Mouse (Mus musculus) spleen, adult 12 weeks (tissue): ENCODE results near the gene Zfp691.

Source experiments
- DNase-seq: peaks from one replicate; pipeline ENCODE4 v3.0.0; 2022; ENCODE audit warnings: low spot score

The Zfp691 gene

DNA sequence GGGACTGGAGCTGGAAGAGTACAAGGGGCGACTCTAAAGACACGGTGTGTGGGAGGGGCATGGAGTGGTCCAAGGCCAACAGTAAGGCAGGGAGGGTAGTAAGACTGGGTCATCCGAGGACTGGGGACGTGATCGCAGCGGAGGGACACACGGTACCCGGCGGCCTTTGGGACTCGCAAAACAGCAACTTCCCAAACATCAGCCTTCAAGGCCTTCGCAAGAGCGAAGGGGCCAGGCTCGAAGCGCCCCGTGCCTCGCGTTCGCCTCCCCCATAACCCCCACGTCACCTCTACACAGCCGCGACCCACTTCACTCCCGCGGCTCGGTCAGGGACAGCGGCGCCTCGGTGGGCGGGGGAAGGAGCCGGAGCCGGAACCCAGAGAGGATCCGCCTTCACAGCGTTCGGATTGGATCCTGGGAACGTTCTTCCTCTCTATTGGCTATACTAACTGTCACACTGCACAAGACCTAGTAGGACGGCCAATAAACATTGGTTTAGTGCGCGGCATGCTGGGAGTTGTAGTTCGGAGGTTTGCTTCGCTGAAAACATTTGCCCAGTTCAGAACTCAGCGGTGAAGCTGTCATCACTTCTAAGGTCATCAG is at the start of gene Zfp691:
TSS of gene Zfp691 (minus strand) at position 345 of the 603 bp plus-strand sequence.
- peak; percentile 88 for DNase-seq

- peak; percentile 31 for DNase-seq
Measured at GRCm38 (mm10) chr4:119223696-119224095, 49.7 kb upstream of the Zfp691 start.

GRCm38 (mm10) chr4:119218169-119218568 is 44.2 kb upstream of the Zfp691 start, which contains the start of gene Tmem269:
Gene Tmem269 (minus strand): TSS chr4:119218217.
- DNase-seq, result no peak

- DNase-seq, result no peak
Measured at GRCm38 (mm10) chr4:119216667-119217066, 42.7 kb upstream of the Zfp691 start.

DNA sequence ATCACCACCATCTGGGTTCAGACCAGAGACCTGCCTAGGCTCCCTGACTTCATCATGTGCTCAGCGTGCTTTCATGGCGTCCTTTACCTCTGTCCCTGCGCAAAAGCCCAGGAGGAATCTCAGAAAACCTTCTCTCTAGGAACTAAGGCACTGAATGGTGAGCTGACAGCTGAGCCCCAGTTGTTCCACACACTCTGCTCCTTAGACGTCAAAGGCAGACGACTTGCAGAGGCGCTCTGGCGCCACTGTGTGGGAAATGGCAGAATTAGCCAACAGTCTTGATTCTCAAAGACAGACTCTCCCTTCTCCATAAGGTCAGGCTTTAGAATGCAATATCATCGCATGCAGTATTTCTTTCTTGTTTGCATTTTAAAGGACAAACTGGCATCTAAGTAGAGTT is 30.7 kb upstream of the Zfp691 start:
- peak; percentile 40 for DNase-seq

- DNase-seq, result no peak
Measured at GRCm38 (mm10) chr4:119198105-119198504, 24.1 kb upstream of the Zfp691 start.

GRCm38 (mm10) chr4:119195582-119196320 is 21.8 kb upstream of the Zfp691 start:
- DNase-seq, result no peak

- peak; percentile 86 for DNase-seq
Measured at GRCm38 (mm10) chr4:119194909-119195581, 21.1 kb upstream of the Zfp691 start, which contains the start of gene Svbp. Gene Svbp (plus strand): TSS chr4:119195306.

- DNase-seq, result no peak
Measured at GRCm38 (mm10) chr4:119192757-119193156, 18.8 kb upstream of the Zfp691 start.

GRCm38 (mm10) chr4:119191273-119191672 is 17.3 kb upstream of the Zfp691 start:
- no peak for DNase-seq

DNA sequence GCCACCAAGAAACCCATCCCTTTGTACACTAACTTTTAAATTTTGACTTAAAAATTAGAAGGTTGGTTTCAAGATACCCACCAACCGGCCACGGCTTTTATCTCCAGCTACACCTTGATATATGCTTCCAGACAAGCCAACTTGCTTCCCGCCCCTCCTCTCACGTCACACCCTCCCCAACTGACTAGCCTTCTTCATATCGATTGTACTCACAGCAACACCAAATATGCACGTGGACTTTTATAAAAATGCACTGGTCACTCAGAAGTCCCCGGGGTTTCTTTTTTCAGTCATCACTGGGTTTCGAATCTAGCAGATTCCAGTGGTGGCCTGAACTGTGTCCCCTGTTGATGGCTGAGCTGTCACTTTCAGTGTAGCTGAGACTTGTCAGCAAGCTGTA is 16.6 kb upstream of the Zfp691 start:
- peak; percentile 60 for DNase-seq

- DNase-seq, result peak; percentile 74
Measured at GRCm38 (mm10) chr4:119189864-119190263, 15.9 kb upstream of the Zfp691 start, which contains the start of gene Ermap. Gene Ermap (minus strand): TSS chr4:119190011.

GRCm38 (mm10) chr4:119189392-119189791 is 15.4 kb upstream of the Zfp691 start:
- no peak for DNase-seq

DNA sequence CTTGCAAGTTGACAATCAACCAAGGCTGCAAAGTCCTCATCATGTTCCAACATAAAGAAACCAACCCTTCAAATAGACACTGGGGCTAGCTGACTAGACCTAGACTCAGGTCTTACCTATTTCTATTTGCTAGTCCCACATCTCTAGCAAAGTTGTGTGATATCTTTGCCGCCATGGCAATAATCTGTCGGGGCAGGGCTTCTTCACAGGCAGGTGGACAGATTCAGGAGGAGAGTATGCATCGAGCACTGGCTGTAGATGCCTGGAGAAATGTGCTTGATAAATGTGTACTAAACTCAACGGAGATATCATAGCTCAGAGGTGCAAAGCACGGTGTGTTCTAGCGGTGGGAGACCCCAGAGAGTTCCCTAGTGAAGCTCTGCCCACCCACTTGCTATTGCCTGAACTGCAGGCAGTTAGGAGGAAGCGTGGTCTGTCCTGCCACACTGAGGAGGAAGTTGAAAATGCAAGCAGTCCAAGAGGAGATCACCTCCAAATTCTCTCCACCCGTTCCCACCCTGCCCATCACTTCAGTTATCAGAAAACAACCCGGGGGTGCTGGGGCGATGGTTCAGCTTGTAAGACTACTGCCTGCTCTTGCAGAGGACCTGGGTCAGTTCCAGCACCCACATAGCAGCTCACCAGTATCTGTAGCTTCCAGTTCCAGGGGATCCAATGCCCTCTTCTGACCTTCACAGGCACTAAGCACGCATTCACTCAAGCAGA is 14.2 kb upstream of the Zfp691 start:
- peak; percentile 60 for DNase-seq

GRCm38 (mm10) chr4:119185771-119186170 is 11.8 kb upstream of the Zfp691 start:
- DNase-seq, result no peak

- no peak for DNase-seq
Measured at GRCm38 (mm10) chr4:119183525-119183924, 9.5 kb upstream of the Zfp691 start.

DNA sequence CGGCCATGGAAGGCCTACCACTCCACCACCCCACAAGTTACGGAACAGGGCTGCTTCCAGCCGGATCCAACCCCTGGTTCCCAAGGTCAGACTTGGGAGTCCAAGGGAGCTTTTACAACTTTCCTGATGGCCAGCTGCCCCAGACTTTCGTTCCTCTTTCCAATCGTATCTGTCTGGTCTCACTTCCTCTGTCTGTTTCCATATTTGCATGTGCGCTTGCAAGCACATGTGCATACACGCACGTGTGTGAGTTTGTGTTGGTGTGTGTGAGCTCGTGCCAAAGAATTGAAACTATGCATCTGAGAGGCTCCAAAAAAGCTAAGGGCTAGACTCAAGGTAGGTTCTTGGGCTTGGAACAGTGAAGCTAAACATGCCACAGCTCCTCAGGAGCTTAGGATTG is 7.5 kb upstream of the Zfp691 start:
- peak; percentile 30 for DNase-seq

- DNase-seq, result no peak
Measured at GRCm38 (mm10) chr4:119180133-119180707, 6.2 kb upstream of the Zfp691 start.

- no peak for DNase-seq
Measured at GRCm38 (mm10) chr4:119178331-119178730, 4.3 kb upstream of the Zfp691 start.

DNA sequence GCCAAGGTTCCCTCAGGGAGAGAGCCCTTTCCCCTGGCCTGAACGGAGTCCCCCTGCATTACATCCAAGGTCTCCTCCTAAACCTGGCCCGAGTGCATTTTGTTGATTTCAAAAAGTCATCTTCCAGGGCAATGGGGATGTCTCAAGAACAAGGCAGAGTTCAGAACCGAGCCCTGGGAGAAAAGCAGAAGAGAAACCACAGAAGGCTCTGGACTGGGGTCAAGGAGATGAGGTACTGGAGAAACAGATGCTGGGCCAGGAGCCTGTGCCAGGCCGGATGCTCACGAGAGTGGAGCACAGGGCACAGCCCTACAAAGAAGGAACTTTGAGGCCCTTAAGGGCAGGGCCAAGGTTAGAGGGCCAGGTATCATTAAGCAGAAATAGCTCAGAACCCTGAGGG is 3.7 kb upstream of the Zfp691 start:
- DNase-seq, result no peak

GRCm38 (mm10) chr4:119172919-119173650 is 910 bp downstream of the Zfp691 start:
- DNase-seq, result no peak
